Mouse (Mus musculus) myocyte (in vitro differentiated cells): Measurements from ENCODE around the gene BC107364.

ENCODE experiments used
- CEBPB ChIP-seq: IDR thresholded peaks from 2 replicates; pipeline ENCODE4 v1.6.1; 2011; ENCODE audit warnings: mild to moderate bottlenecking, moderate library complexity; ENCODE audit not compliant: poor library complexity, insufficient read depth, severe bottlenecking
- E2F4 ChIP-seq: IDR thresholded peaks from one replicate; pipeline ENCODE4 v1.6.1; 2011; ENCODE audit warnings: mild to moderate bottlenecking, control low read depth, moderate library complexity; ENCODE audit not compliant: insufficient read depth
- MAX ChIP-seq: IDR thresholded peaks from one replicate; pipeline ENCODE4 v1.6.1; 2011; ENCODE audit warnings: low read depth, mild to moderate bottlenecking, control low read depth
- MYOD1 ChIP-seq, 3 experiments: IDR thresholded peaks; one replicate each; pipeline ENCODE4 v1.6.1; 2011; ENCODE audit warnings: control low read depth in 2 of 3, low read depth in 2 of 3, mild to moderate bottlenecking in 2 of 3, moderate library complexity in 1 of 3; ENCODE audit not compliant: insufficient read length in 2 of 3, control insufficient read depth in 1 of 3
- MYOG ChIP-seq, 3 experiments: IDR thresholded peaks; one replicate each; pipeline ENCODE4 v1.6.1; 2011; ENCODE audit warnings: control low read depth in 2 of 3, low read depth in 2 of 3, mild to moderate bottlenecking in 2 of 3; ENCODE audit not compliant: insufficient read length in 2 of 3, control insufficient read depth in 1 of 3, insufficient read depth in 1 of 3
- POLR2A ChIP-seq: IDR thresholded peaks from one replicate; pipeline ENCODE4 v1.6.1; 2011; ENCODE audit warnings: low read depth, mild to moderate bottlenecking, control low read depth, moderate library complexity; ENCODE audit not compliant: insufficient read length
- POLR2AphosphoS2 ChIP-seq: IDR thresholded peaks from one replicate; pipeline ENCODE4 v1.6.1; 2011; ENCODE audit warnings: low read depth, control low read depth; ENCODE audit not compliant: insufficient read length
- REST ChIP-seq: IDR thresholded peaks from one replicate; pipeline ENCODE4 v1.6.1; 2011; ENCODE audit warnings: mild to moderate bottlenecking, control low read depth, moderate library complexity; ENCODE audit not compliant: insufficient read depth, insufficient read length
- TCF12 ChIP-seq: IDR thresholded peaks from one replicate; pipeline ENCODE4 v1.6.1; 2011; ENCODE audit warnings: mild to moderate bottlenecking, control low read depth; ENCODE audit not compliant: poor library complexity, insufficient read depth, severe bottlenecking
- USF1 ChIP-seq: IDR thresholded peaks from one replicate; pipeline ENCODE4 v1.6.1; 2011; ENCODE audit warnings: low read depth, mild to moderate bottlenecking, control low read depth, moderate library complexity

- TF ChIP-seq USF1: no peak
- TF ChIP-seq E2F4: no peak
- TF ChIP-seq TCF12: no peak
- no peak for TF ChIP-seq POLR2AphosphoS2
- no peak for TF ChIP-seq POLR2A
- no peak for TF ChIP-seq MAX
- TF ChIP-seq MYOD1 (IDR thresholded peaks at IDR 0.05; ENCODE audit: control insufficient read depth in 1 of 3, insufficient read length in 2 of 3, low read depth in 2 of 3): no peak
- no peak for TF ChIP-seq MYOG (IDR thresholded peaks at IDR 0.05; ENCODE audit: control insufficient read depth in 1 of 3, insufficient read depth in 1 of 3, insufficient read length in 2 of 3, low read depth in 2 of 3)
- no peak for TF ChIP-seq CEBPB
- TF ChIP-seq REST: no peak
Observed at GRCm38 (mm10) chr3:96401474-96401831, 50.7 kb downstream of the BC107364 start.
